Mouse (Mus musculus) hindbrain, embryonic 13.5 days (tissue): Measurements from ENCODE around the gene Mkrn3. TPM values are rescaled to one million over a fixed set of nuclear protein-coding genes. Genes with fewer than 3 reads are reported as not detected.

Experiments
- ATAC-seq: fragments of 200-750 bp; cut with Nextera tagmentation; 2 replicates; pipeline ENCODE4 v1.8.0; 2017; ENCODE audit warnings: moderate TSS enrichment; ENCODE audit not compliant: low FRiP score
- H3K27ac ChIP-seq: fragments of 300-500 bp; sonication (generic); 2 replicates; pipeline ENCODE4 v1.5.1; 2015; ENCODE audit warnings: inconsistent platforms, mild to moderate bottlenecking, moderate library complexity
- H3K27me3 ChIP-seq: fragments of 300-500 bp; sonication (generic); 2 replicates; pipeline ENCODE4 v1.6.1; 2015; ENCODE audit warnings: mild to moderate bottlenecking, inconsistent platforms
- H3K36me3 ChIP-seq: fragments of 300-500 bp; sonication (generic); 2 replicates; pipeline ENCODE4 v1.6.1; 2015; ENCODE audit warnings: mild to moderate bottlenecking, inconsistent platforms
- H3K4me1 ChIP-seq: fragments of 300-500 bp; sonication (generic); replicated peaks from 2 replicates; pipeline ENCODE4 v1.6.1; 2015; ENCODE audit warnings: inconsistent platforms
- H3K4me2 ChIP-seq: fragments of 300-500 bp; sonication (generic); 2 replicates; pipeline ENCODE4 v1.6.1; 2015; ENCODE audit warnings: inconsistent platforms, mild to moderate bottlenecking, moderate library complexity
- H3K4me3 ChIP-seq: fragments of 300-500 bp; sonication (generic); 2 replicates; pipeline ENCODE4 v1.5.1; 2015; ENCODE audit warnings: mild to moderate bottlenecking, inconsistent platforms
- H3K9ac ChIP-seq: fragments of 300-500 bp; sonication (generic); 2 replicates; pipeline ENCODE4 v1.6.1; 2015; ENCODE audit warnings: mild to moderate bottlenecking, inconsistent platforms
- H3K9me3 ChIP-seq: fragments of 300-500 bp; sonication (generic); 2 replicates; pipeline ENCODE4 v1.6.1; 2016; ENCODE audit warnings: inconsistent platforms
- WGBS: fragments of 180-500 bp; shearing (Covaris S2); methylation state at CpG from one replicate; pipeline ENCODE4 v1.1.7; 2015; 5-methylcytosine and 5-hydroxymethylcytosine counted together
- polyA plus RNA-seq: library from polyadenylated mRNA; unstranded; fragments of >200 nt; fragmentation: Nextera tagmentation; extraction: Ambion mirVana; gene quantifications from 2 replicates; pipeline ENCODE4 v1.2.1, GENCODE M21; 2015

The Mkrn3 gene
- polyA plus RNA-seq, 1 experiment from 2014 or later = 19.4 TPM

DNA sequence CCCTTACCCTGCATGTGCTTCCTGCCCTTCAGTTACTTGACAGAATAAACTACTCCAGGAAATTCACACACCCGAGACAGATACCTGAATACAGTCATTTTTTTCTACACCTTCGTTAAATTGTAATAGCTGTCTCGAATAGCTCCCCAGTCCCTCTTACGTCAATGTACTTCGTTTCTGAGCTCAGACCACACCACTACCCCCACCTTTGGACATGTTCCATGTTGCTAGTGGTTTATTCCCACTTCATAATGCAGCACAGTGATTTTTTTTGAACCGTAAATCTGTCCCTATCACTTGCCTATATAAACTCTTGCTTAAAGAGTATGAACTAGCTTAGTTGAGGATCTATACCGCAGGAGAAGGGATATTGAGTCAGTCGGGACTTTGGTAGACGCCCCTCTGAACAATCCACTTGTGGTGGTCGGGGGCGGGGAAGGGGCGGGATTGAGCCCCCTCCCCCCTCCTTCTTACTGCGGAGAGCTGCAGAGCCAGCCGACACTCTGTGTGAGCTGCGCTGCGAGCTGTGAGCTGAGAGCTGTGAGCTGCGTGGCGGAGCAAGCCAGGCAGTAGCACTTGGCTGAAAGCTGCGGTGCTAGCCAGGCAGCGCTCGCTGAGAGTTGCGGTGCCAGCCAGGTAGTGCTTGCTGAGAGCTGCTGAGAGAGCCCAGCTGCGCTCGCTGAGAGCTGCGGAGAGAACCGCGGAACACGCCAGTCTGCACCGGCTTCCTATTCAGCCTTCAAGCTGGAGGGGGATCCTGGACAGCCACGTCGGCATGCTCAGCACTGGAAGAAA, 43.2 kb downstream of the Mkrn3 start, which contains the start of gene Magel2:
Gene Magel2, plus strand, starts transcription at position 501 of the 795 bp plus-strand sequence.
- ATAC-seq = peak; percentile 95
- peak within 1 kb of the TSS; percentile 63 for H3K4me3 ChIP-seq
- peaks cover 29% of the 10 kb centered on the region for H3K4me1 ChIP-seq
- H3K9me3 ChIP-seq = peaks cover 14% of the 10 kb centered on the region
- peak within 1 kb of the TSS; percentile 88 for H3K9ac ChIP-seq
- H3K4me2 ChIP-seq = peak within 1 kb of the TSS; percentile 61
- H3K27me3 ChIP-seq = no peaks in the 10 kb centered on the region
- peaks cover 6% of the 10 kb centered on the region for H3K36me3 ChIP-seq
- peak within 1 kb of the TSS; percentile 83 for H3K27ac ChIP-seq
- WGBS = 21% methylated on average over 31 of the region's 31 CpGs

DNA sequence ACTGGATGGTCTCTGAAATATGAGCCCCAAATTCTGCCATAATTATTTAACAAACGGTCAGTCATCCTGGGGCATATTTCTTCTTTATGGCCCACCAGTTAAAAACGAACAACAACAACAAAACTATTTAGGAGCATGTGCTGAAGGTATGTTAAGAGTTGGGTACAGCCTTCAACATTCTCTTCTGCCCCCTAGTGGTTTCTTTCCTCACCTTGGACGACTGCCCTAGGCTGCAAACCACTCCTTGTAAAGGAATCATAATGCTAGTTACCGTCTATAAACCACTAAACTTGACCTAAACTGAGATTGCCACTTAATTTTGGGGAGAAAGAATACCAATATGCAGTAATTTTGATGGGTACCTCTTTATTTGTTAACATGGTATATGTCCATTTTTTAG, 44.3 kb downstream of the Mkrn3 start:
- Histone ChIP-seq H3K4me3 (no peak overlapping the region), H3K36me3 (peaks cover 6% of the 10 kb centered on the region), H3K9ac (no peak overlapping the region), H3K27me3 (no peaks in the 10 kb centered on the region), H3K9me3 (peaks cover 14% of the 10 kb centered on the region), H3K4me1 (peaks cover 29% of the 10 kb centered on the region), H3K4me2 (peak overlapping the region; percentile 61), H3K27ac (no peak overlapping the region)
- ATAC-seq = no peak
- 29% methylated on average over 4 of the region's 4 CpGs for WGBS

Other genes starting within 250 kb of the Mkrn3 start
- gene Ndn, start 73.6 kb downstream of the Mkrn3 start, polyA plus RNA-seq = 501 and 528 TPM in 2 replicates
- 16.3 and 19.7 TPM in 2 replicates for gene Magel2, start 43.1 kb downstream of the Mkrn3 start, polyA plus RNA-seq
- 19.5 and 21.6 TPM in 2 replicates for gene Peg12, start 44.4 kb upstream of the Mkrn3 start, polyA plus RNA-seq